Mouse (Mus musculus) intestine, embryonic 14.5 days (tissue): ENCODE results near the gene Pip4k2c. TPM values are rescaled to one million over a fixed set of nuclear protein-coding genes. Genes with fewer than 3 reads are reported as not detected.

Source experiments
- ATAC-seq: fragments of 200-750 bp; cut with Nextera tagmentation; replicated peaks from 2 replicates; pipeline ENCODE4 v1.8.0; 2017; ENCODE audit warnings: low read depth, moderate number of reproducible peaks, moderate TSS enrichment, moderate library complexity; ENCODE audit not compliant: low FRiP score, low TSS enrichment
- DNase-seq: peaks from one replicate; pipeline ENCODE4 v3.0.0-alpha.2; 2018; ENCODE audit warnings: low spot score
- H3K27ac ChIP-seq: fragments of 300-500 bp; sonication (generic); 2 replicates; pipeline ENCODE4 v1.5.1; 2014; ENCODE audit warnings: low read depth, mild to moderate bottlenecking, control low read depth
- H3K27me3 ChIP-seq: fragments of 300-500 bp; sonication (generic); replicated peaks from 2 replicates; pipeline ENCODE4 v1.6.1; 2014; ENCODE audit warnings: low read length, control low read depth; ENCODE audit not compliant: control insufficient read depth, insufficient read depth
- H3K36me3 ChIP-seq: fragments of 300-500 bp; sonication (generic); 2 replicates; pipeline ENCODE4 v1.6.1; 2014; ENCODE audit warnings: low read length, control low read depth; ENCODE audit not compliant: control insufficient read depth, insufficient read depth
- H3K4me1 ChIP-seq: fragments of 300-500 bp; sonication (generic); replicated peaks from 2 replicates; pipeline ENCODE4 v1.6.1; 2014; ENCODE audit warnings: low read length, control low read depth, mixed read lengths; ENCODE audit not compliant: control insufficient read depth, insufficient read depth
- H3K4me2 ChIP-seq: fragments of 300-500 bp; sonication (generic); 2 replicates; pipeline ENCODE4 v1.6.1; 2014; ENCODE audit warnings: low read length
- H3K4me3 ChIP-seq: fragments of 300-500 bp; sonication (generic); 2 replicates; pipeline ENCODE4 v1.5.1; 2014; ENCODE audit warnings: low read depth, low read length, control low read depth, mixed read lengths
- H3K9ac ChIP-seq: fragments of 300-500 bp; sonication (generic); 2 replicates; pipeline ENCODE4 v1.6.1; 2014; ENCODE audit warnings: mild to moderate bottlenecking, low read length
- H3K9me3 ChIP-seq: fragments of 300-500 bp; sonication (generic); 2 replicates; pipeline ENCODE4 v1.6.1; 2016; ENCODE audit warnings: low read length, control low read depth; ENCODE audit not compliant: control insufficient read depth
- whole genome bisulfite sequencing: fragments of 180-500 bp; shearing (Covaris S2); extraction: QIAGEN DNeasy Blood & Tissue Kit; methylation state at CpG from one replicate; pipeline ENCODE4 v1.1.7; 2014; 5-methylcytosine and 5-hydroxymethylcytosine counted together
- polyA plus RNA-seq: library from polyadenylated mRNA; unstranded; fragments of >200 nt; fragmentation: Nextera tagmentation; extraction: Ambion mirVana; gene quantifications from 2 replicates; pipeline ENCODE4 v1.2.1, GENCODE M21; 2014

The Pip4k2c gene
- polyA plus RNA-seq, 1 experiment from 2014 or later: 25.9 TPM

GRCm38 (mm10) chr10:127182624-127183023 lies 28.8 kb downstream of the Pip4k2c start:
- peaks cover 41% of the 10 kb centered on the region for H3K27me3 ChIP-seq
- DNase-seq (no peak), ATAC-seq (no peak)
- H3K36me3 ChIP-seq: peaks cover 27% of the 10 kb centered on the region
- H3K4me3 ChIP-seq: no peak overlapping the region
- H3K4me1 ChIP-seq: peaks cover 23% of the 10 kb centered on the region
- H3K9me3 ChIP-seq: no peaks in the 10 kb centered on the region
- WGBS: 86% methylated on average over 4 of the region's 4 CpGs
- no peak overlapping the region for H3K4me2 ChIP-seq
- no peak overlapping the region for H3K9ac ChIP-seq
- no peak overlapping the region for H3K27ac ChIP-seq

GRCm38 (mm10) chr10:127181566-127181965 lies 29.8 kb downstream of the Pip4k2c start:
- ATAC-seq (no peak), DNase-seq (no peak)
- peaks cover 50% of the 10 kb centered on the region for H3K27me3 ChIP-seq
- no peaks in the 10 kb centered on the region for H3K9me3 ChIP-seq
- H3K9ac ChIP-seq: no peak overlapping the region
- peaks cover 23% of the 10 kb centered on the region for H3K4me1 ChIP-seq
- H3K4me3 ChIP-seq: no peak overlapping the region
- no peak overlapping the region for H3K27ac ChIP-seq
- H3K36me3 ChIP-seq: peaks cover 22% of the 10 kb centered on the region
- WGBS: 75% methylated on average over 6 of the region's 6 CpGs
- H3K4me2 ChIP-seq: no peak overlapping the region

GRCm38 (mm10) chr10:127180695-127181047 lies 30.7 kb downstream of the Pip4k2c start:
- Histone ChIP-seq H3K9ac (no peak overlapping the region), H3K4me3 (no peak overlapping the region), H3K27ac (no peak overlapping the region), H3K9me3 (no peaks in the 10 kb centered on the region), H3K27me3 (peaks cover 57% of the 10 kb centered on the region), H3K4me2 (no peak overlapping the region), H3K36me3 (peaks cover 18% of the 10 kb centered on the region), H3K4me1 (peaks cover 23% of the 10 kb centered on the region)
- DNase-seq: peak; percentile 50
- WGBS: 38% methylated on average over 3 of the region's 3 CpGs
- ATAC-seq: no peak

GRCm38 (mm10) chr10:127179871-127180694 lies 31.3 kb downstream of the Pip4k2c start, which contains the start of gene Slc26a10:
TSS of gene Slc26a10 (minus strand) at chr10:127180645.
- Histone ChIP-seq H3K27ac (no peak within 1 kb of the TSS), H3K36me3 (0 out of 2 replicates have a peak, but pooled peaks cover 12% of the 10 kb centered on the region), H3K9ac (no peak within 1 kb of the TSS), H3K27me3 (peaks cover 57% of the 10 kb centered on the region), H3K4me1 (peaks cover 23% of the 10 kb centered on the region), H3K9me3 (no peaks in the 10 kb centered on the region), H3K4me2 (peak within 1 kb of the TSS; percentile 32), H3K4me3 (0 out of 2 replicates have a peak within 1 kb of the TSS, but pooled peaks have one; percentile 17)
- 3% methylated on average over 34 of the region's 34 CpGs for WGBS
- DNase-seq (peak; percentile 52), ATAC-seq (no peak)

DNA sequence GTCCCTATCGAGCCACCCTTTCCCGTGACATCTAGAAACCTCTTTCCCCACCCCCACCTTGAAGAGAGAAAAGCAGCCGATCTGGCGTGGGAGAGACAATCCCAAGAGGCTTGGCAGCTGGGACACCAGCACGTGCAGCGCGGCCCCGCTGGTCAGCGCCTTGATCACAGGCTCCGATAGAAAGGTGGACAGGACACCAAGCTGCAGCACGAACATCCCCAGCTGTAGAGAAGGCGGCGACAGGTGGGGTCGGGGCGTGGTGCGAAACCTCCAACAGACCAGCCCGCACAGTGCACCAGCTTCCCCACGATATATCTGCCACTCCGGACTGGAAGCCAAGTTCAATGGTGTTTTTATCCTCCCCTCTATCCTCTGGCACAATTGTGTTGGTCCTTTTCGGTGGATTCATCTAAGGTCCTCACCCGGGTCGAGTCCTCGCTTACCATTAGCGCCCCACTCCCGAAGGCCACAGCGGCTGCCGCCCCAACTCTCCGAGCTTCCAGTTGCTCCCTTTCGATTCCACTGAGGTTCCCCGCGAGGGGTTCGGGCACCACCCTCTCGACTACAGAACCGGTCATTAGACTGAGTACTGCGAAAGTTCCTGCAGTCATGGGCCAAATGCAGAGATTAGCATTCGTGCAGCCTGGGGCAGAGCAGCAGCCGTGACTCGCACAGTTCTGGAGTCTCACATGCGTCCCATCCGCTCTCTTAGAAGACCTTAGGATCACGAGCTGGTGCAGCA lies 32.9 kb downstream of the Pip4k2c start:
- Histone ChIP-seq H3K4me2 (peak overlapping the region; percentile 54), H3K9ac (no peak overlapping the region), H3K27me3 (peaks cover 57% of the 10 kb centered on the region), H3K36me3 (0 out of 2 replicates have a peak, but pooled peaks cover 11% of the 10 kb centered on the region), H3K4me1 (peaks cover 14% of the 10 kb centered on the region; the same call in 1 of the 2 replicates), H3K27ac (no peak overlapping the region), H3K9me3 (no peaks in the 10 kb centered on the region), H3K4me3 (peak overlapping the region; percentile 24)
- DNase-seq: peak; percentile 66
- 5% methylated on average over 41 of the region's 41 CpGs for WGBS
- ATAC-seq: no peak

- Histone ChIP-seq H3K4me1 (peaks cover 14% of the 10 kb centered on the region; the same call in 1 of the 2 replicates), H3K9ac (no peak overlapping the region), H3K4me3 (peak overlapping the region; percentile 24), H3K27ac (no peak overlapping the region), H3K9me3 (no peaks in the 10 kb centered on the region), H3K36me3 (0 out of 2 replicates have a peak, but pooled peaks cover 3% of the 10 kb centered on the region), H3K27me3 (peaks cover 57% of the 10 kb centered on the region), H3K4me2 (peak overlapping the region; percentile 54)
- DNase-seq (peak; percentile 97), ATAC-seq (peak; percentile 62)
- WGBS: 2% methylated on average over 23 of the region's 23 CpGs
Measured at GRCm38 (mm10) chr10:127177719-127178118, 33.7 kb downstream of the Pip4k2c start.

DNA sequence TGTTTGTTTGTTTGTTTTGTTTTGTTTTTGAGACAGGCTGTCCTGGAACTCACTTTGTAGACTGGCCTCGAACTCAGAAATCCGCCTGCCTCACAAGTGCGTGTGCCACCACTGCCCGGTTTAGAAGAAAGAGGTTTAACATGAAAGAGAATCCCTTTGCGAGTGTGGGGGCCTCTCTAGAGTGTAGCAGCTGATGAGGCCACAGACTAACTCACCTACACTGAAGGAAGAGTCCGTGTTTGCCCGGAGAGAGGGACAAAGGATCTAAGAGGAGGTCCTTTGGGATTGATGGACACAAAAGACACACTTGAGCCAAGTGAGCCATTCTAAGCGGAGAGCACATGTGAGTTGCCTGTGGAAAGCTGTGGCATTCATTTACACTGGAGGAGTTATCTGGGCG lies 34.1 kb downstream of the Pip4k2c start:
- Histone ChIP-seq H3K4me2 (0 out of 2 replicates have a peak overlapping the region, but pooled peaks have one; percentile 54), H3K4me3 (no peak overlapping the region), H3K9me3 (no peaks in the 10 kb centered on the region), H3K4me1 (peaks cover 14% of the 10 kb centered on the region; the same call in 1 of the 2 replicates), H3K27me3 (peaks cover 57% of the 10 kb centered on the region), H3K36me3 (no peaks in the 10 kb centered on the region), H3K27ac (no peak overlapping the region), H3K9ac (no peak overlapping the region)
- WGBS: 20% methylated on average over 9 of the region's 9 CpGs
- DNase-seq (no peak), ATAC-seq (no peak)

- 8% methylated on average over 7 of the region's 7 CpGs for WGBS
- Histone ChIP-seq H3K9me3 (no peaks in the 10 kb centered on the region), H3K9ac (no peak overlapping the region), H3K27ac (no peak overlapping the region), H3K36me3 (no peaks in the 10 kb centered on the region), H3K4me1 (peaks cover 14% of the 10 kb centered on the region; the same call in 1 of the 2 replicates), H3K4me3 (no peak overlapping the region), H3K27me3 (peaks cover 56% of the 10 kb centered on the region), H3K4me2 (no peak overlapping the region)
- DNase-seq: no peak
- no peak for ATAC-seq
Measured at GRCm38 (mm10) chr10:127176756-127177155, 34.6 kb downstream of the Pip4k2c start.
